Mouse (Mus musculus): Measurements from ENCODE around the gene Supt20. TPM values are rescaled to one million over a fixed set of nuclear protein-coding genes. Genes with fewer than 3 reads are reported as not detected.

The Supt20 gene
- total and polyA plus RNA-seq, 3 experiments = 31.6 to 66.6 TPM; not detected in 1

DNA sequence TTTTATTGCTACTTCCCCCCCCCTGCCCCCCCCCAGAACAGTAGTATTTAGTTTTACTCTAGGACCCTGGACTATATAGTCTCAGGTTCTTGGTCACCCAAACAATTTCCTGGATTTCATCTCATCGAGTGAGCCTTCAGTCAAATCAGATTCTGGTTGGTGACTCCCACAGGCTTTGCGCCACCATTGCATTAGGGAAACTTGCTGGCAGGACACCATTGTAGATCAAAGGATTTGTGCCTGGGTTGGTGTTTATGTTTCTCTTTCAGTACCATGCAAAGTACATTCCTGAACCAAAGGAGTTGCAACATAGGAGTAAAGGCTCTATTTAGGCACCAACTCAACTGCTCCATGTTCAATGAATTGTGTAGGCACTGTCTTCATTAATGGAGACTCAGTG lies 32.9 kb upstream of the Supt20 start:
- Histone ChIP-seq H3K9me3 (replicated peaks; ENCODE audit: insufficient read depth, low read length) (no peaks in the 10 kb centered on the region), H3K79me2 (ENCODE audit: control insufficient read depth, insufficient read depth, low read length, poor library complexity) (no peaks in the 10 kb centered on the region), H3K4me3 (ENCODE audit: control insufficient read depth in 1 of 2, insufficient read depth in 1 of 2, low read depth in 2 of 2, low read length in 2 of 2) (no peak overlapping the region), H3K9ac (ENCODE audit: control insufficient read depth, low read depth, low read length, poor library complexity, severe bottlenecking) (no peak overlapping the region), H3K36me3 (ENCODE audit: control insufficient read depth in 1 of 2, insufficient read depth in 2 of 2, low read length in 2 of 2) (no peaks in the 10 kb centered on the region), H3K27ac (ENCODE audit: control insufficient read depth, low read depth, low read length) (no peak overlapping the region), H3K27me3 (ENCODE audit: control insufficient read depth in 1 of 2, insufficient read depth in 2 of 2, low read length in 2 of 2) (no peaks in the 10 kb centered on the region; a peak in 1 of 4 replicates), H3K4me1 (ENCODE audit: control insufficient read depth in 1 of 2, insufficient read depth in 2 of 2, low read length in 2 of 2) (no peaks in the 10 kb centered on the region; a peak in 1 of 4 replicates)
- TF ChIP-seq POLR2AphosphoS2 (IDR thresholded peaks at IDR 0.05; ENCODE audit: low read length) = no peak
- TF ChIP-seq RCOR1 (IDR thresholded peaks at IDR 0.05; ENCODE audit: low read depth, low read length) = no peak
- no peak for TF ChIP-seq MAFK (IDR thresholded peaks at IDR 0.05; ENCODE audit: borderline replicate concordance, low read depth, low read length)
- no peak for TF ChIP-seq HCFC1 (IDR thresholded peaks at IDR 0.05; ENCODE audit: low read depth, low read length)
- TF ChIP-seq CTCF (IDR thresholded peaks at IDR 0.05 in 2 of 3, conservative IDR thresholded peaks at IDR 0.05 in 1 of 3; ENCODE audit: control insufficient read depth in 1 of 3, insufficient read depth in 1 of 3, low read depth in 2 of 3, low read length in 3 of 3, poor library complexity in 1 of 3, severe bottlenecking in 1 of 3) = no peak
- TF ChIP-seq KAT2A (conservative IDR thresholded peaks at IDR 0.05; ENCODE audit: low read depth, low read length) = no peak
- TF ChIP-seq JUND (IDR thresholded peaks at IDR 0.05; ENCODE audit: low read depth, low read length) = no peak
- TF ChIP-seq ZMIZ1 (IDR thresholded peaks at IDR 0.05; ENCODE audit: low read depth, low read length) = no peak
- TF ChIP-seq CHD2 (IDR thresholded peaks at IDR 0.05; ENCODE audit: low read length) = no peak
- DNase-seq (ENCODE audit: low read depth, low spot score) = no peak

- H3K36me3 ChIP-seq (ENCODE audit: control insufficient read depth in 1 of 2, insufficient read depth in 2 of 2, low read length in 2 of 2) = no peaks in the 10 kb centered on the region
- TF ChIP-seq CTCF (IDR thresholded peaks at IDR 0.05 in 2 of 3, conservative IDR thresholded peaks at IDR 0.05 in 1 of 3; ENCODE audit: control insufficient read depth in 1 of 3, insufficient read depth in 1 of 3, low read depth in 2 of 3, low read length in 3 of 3, poor library complexity in 1 of 3, severe bottlenecking in 1 of 3) (peak in 1 of 3 experiments; percentile 8; a peak in 1 of 6 replicates), MAZ (IDR thresholded peaks at IDR 0.05; ENCODE audit: low read depth, low read length) (no peak)
- H3K9me3 ChIP-seq (replicated peaks; ENCODE audit: insufficient read depth, low read length) = no peaks in the 10 kb centered on the region
- H3K27ac ChIP-seq (ENCODE audit: control insufficient read depth, low read depth, low read length) = no peak overlapping the region
- H3K79me2 ChIP-seq (ENCODE audit: control insufficient read depth, insufficient read depth, low read length, poor library complexity) = no peaks in the 10 kb centered on the region
- no peak overlapping the region for H3K9ac ChIP-seq (ENCODE audit: control insufficient read depth, low read depth, low read length, poor library complexity, severe bottlenecking)
- DNase-seq (ENCODE audit: low read depth, low spot score) = no peak
- no peaks in the 10 kb centered on the region for H3K4me1 ChIP-seq (ENCODE audit: control insufficient read depth in 1 of 2, insufficient read depth in 2 of 2, low read length in 2 of 2)
- H3K4me3 ChIP-seq (ENCODE audit: control insufficient read depth in 1 of 2, insufficient read depth in 1 of 2, low read depth in 2 of 2, low read length in 2 of 2) = no peak overlapping the region
- no peaks in the 10 kb centered on the region; a peak in 1 of 4 replicates for H3K27me3 ChIP-seq (ENCODE audit: control insufficient read depth in 1 of 2, insufficient read depth in 2 of 2, low read length in 2 of 2)
Measured at GRCm38 (mm10) chr3:54662411-54662810, 30.2 kb upstream of the Supt20 start.

- no peaks in the 10 kb centered on the region for H3K79me2 ChIP-seq (ENCODE audit: control insufficient read depth, insufficient read depth, low read length, poor library complexity)
- no peak overlapping the region for H3K27ac ChIP-seq (ENCODE audit: control insufficient read depth, low read depth, low read length)
- H3K4me1 ChIP-seq (ENCODE audit: control insufficient read depth in 1 of 2, insufficient read depth in 2 of 2, low read length in 2 of 2) = no peaks in the 10 kb centered on the region; a peak in 3 of 4 replicates
- TF ChIP-seq MYB (IDR thresholded peaks at IDR 0.05; ENCODE audit: low read depth, low read length) (no peak), ZC3H11A (IDR thresholded peaks at IDR 0.05; ENCODE audit: low read depth, low read length) (no peak), ZMIZ1 (IDR thresholded peaks at IDR 0.05; ENCODE audit: low read depth, low read length) (no peak), RCOR1 (IDR thresholded peaks at IDR 0.05; ENCODE audit: low read depth, low read length) (no peak), CHD2 (IDR thresholded peaks at IDR 0.05; ENCODE audit: low read length) (no peak), RAD21 (IDR thresholded peaks at IDR 0.05; ENCODE audit: low read depth, low read length) (no peak), POLR2A (IDR thresholded peaks at IDR 0.05; ENCODE audit: control insufficient read depth in 1 of 2, insufficient read depth in 1 of 2, low read depth in 1 of 2, low read length in 2 of 2, poor library complexity in 1 of 2) (no peak), USF2 (IDR thresholded peaks at IDR 0.05; ENCODE audit: borderline replicate concordance in 1 of 2, insufficient read depth in 1 of 2, low read depth in 1 of 2, low read length in 2 of 2) (no peak), MEF2A (IDR thresholded peaks at IDR 0.05; ENCODE audit: extremely low read depth, insufficient replicate concordance, low read depth, low read length, poor library complexity, severe bottlenecking) (no peak), KAT2A (conservative IDR thresholded peaks at IDR 0.05; ENCODE audit: low read depth, low read length) (no peak), NELFE (IDR thresholded peaks at IDR 0.05; ENCODE audit: low read depth, low read length) (no peak), POLR2AphosphoS2 (IDR thresholded peaks at IDR 0.05; ENCODE audit: low read length) (no peak), CTCF (IDR thresholded peaks at IDR 0.05 in 2 of 3, conservative IDR thresholded peaks at IDR 0.05 in 1 of 3; ENCODE audit: control insufficient read depth in 1 of 3, insufficient read depth in 1 of 3, low read depth in 2 of 3, low read length in 3 of 3, poor library complexity in 1 of 3, severe bottlenecking in 1 of 3) (no peak), ETS1 (IDR thresholded peaks at IDR 0.05; ENCODE audit: low read depth, low read length) (no peak), HCFC1 (IDR thresholded peaks at IDR 0.05; ENCODE audit: low read depth, low read length) (no peak), GABPA (IDR thresholded peaks at IDR 0.05; ENCODE audit: low read depth, low read length) (no peak), POLR2AphosphoS5 (IDR thresholded peaks at IDR 0.05; ENCODE audit: borderline replicate concordance, low read depth, low read length) (no peak)
- no peak overlapping the region for H3K4me3 ChIP-seq (ENCODE audit: control insufficient read depth in 1 of 2, insufficient read depth in 1 of 2, low read depth in 2 of 2, low read length in 2 of 2)
- DNase-seq (ENCODE audit: low read depth, low spot score) = no peak
- H3K36me3 ChIP-seq (ENCODE audit: control insufficient read depth in 1 of 2, insufficient read depth in 2 of 2, low read length in 2 of 2) = peaks cover 0 to 3% of the 10 kb centered on the region in 2 experiments; a peak in 1 of 4 replicates
- H3K9me3 ChIP-seq (replicated peaks; ENCODE audit: insufficient read depth, low read length) = no peaks in the 10 kb centered on the region
- no peak overlapping the region for H3K9ac ChIP-seq (ENCODE audit: control insufficient read depth, low read depth, low read length, poor library complexity, severe bottlenecking)
- no peaks in the 10 kb centered on the region; a peak in 1 of 4 replicates for H3K27me3 ChIP-seq (ENCODE audit: control insufficient read depth in 1 of 2, insufficient read depth in 2 of 2, low read length in 2 of 2)
Measured at GRCm38 (mm10) chr3:54668141-54668540, 24.5 kb upstream of the Supt20 start.
